Mouse (Mus musculus) brain, embryonic 14.5 days (tissue): Measurements from ENCODE around the gene Ctnna2.

Experiments used
- CTCF ChIP-seq: fragments of 200-500 bp; IDR thresholded peaks from 2 replicates; pipeline ENCODE4 v1.5.1; 2012; ENCODE audit warnings: inconsistent platforms, mild to moderate bottlenecking, moderate library complexity, borderline replicate concordance; ENCODE audit not compliant: insufficient read depth, insufficient read length; ENCODE audit errors: extremely low read depth
- POLR2A ChIP-seq: fragments of 200-500 bp; IDR thresholded peaks from 2 replicates; pipeline ENCODE4 v1.6.1; 2012; ENCODE audit warnings: mild to moderate bottlenecking, inconsistent platforms, borderline replicate concordance; ENCODE audit not compliant: poor library complexity, insufficient read depth, insufficient read length, severe bottlenecking; ENCODE audit errors: extremely low read depth

GRCm38 (mm10) chr6:77724042-77724951 lies 255.2 kb downstream of the Ctnna2 start:
- TF ChIP-seq CTCF (no peak), POLR2A (no peak)
